Mouse (Mus musculus): ENCODE data around the gene Nectin1. TPM values are rescaled to one million over a fixed set of nuclear protein-coding genes. Genes with fewer than 3 reads are reported as not detected.

The Nectin1 gene
- total and polyA plus RNA-seq, 3 experiments = 3.9 to 6.2 TPM; not detected in 1

GRCm38 (mm10) chr9:43741277-43741676 lies 2.5 kb upstream of the Nectin1 start:
- peak; percentile 36; the same call in 1 of the 2 replicates for TF ChIP-seq ETS1 (IDR thresholded peaks at IDR 0.05; ENCODE audit: low read depth, low read length)
- TF ChIP-seq UBTF (IDR thresholded peaks at IDR 0.05; ENCODE audit: borderline replicate concordance, insufficient read depth, low read depth, low read length) = no peak
- no peak for TF ChIP-seq CHD1 (IDR thresholded peaks at IDR 0.05; ENCODE audit: low read depth, low read length)
- TF ChIP-seq NRF1 (IDR thresholded peaks at IDR 0.05; ENCODE audit: insufficient read depth, low read depth, low read length, poor library complexity, severe bottlenecking) = no peak
- 0 out of 2 replicates have a peak, but pooled peaks have one; percentile 33 for TF ChIP-seq MAX (IDR thresholded peaks at IDR 0.05; ENCODE audit: low read length)
- TF ChIP-seq MEF2A (IDR thresholded peaks at IDR 0.05; ENCODE audit: extremely low read depth, insufficient replicate concordance, low read depth, low read length, poor library complexity, severe bottlenecking) = no peak
- no peak for TF ChIP-seq MXI1 (IDR thresholded peaks at IDR 0.05; ENCODE audit: low read depth, low read length)
- no peak for TF ChIP-seq SMC3 (IDR thresholded peaks at IDR 0.05; ENCODE audit: low read depth, low read length)
- no peak for TF ChIP-seq HCFC1 (IDR thresholded peaks at IDR 0.05; ENCODE audit: low read depth, low read length)
- no peak for TF ChIP-seq KAT2A (conservative IDR thresholded peaks at IDR 0.05; ENCODE audit: low read depth, low read length)
- TF ChIP-seq TBP (IDR thresholded peaks at IDR 0.05; ENCODE audit: low read depth, low read length) = no peak
- TF ChIP-seq RAD21 (IDR thresholded peaks at IDR 0.05; ENCODE audit: low read depth, low read length) = no peak
- no peak for TF ChIP-seq CHD2 (IDR thresholded peaks at IDR 0.05; ENCODE audit: low read length)
- TF ChIP-seq ZC3H11A (IDR thresholded peaks at IDR 0.05; ENCODE audit: low read depth, low read length) = no peak
- TF ChIP-seq MYB (IDR thresholded peaks at IDR 0.05; ENCODE audit: low read depth, low read length) = no peak
- TF ChIP-seq ELF1 (IDR thresholded peaks at IDR 0.05; ENCODE audit: low read depth, low read length) = no peak
- TF ChIP-seq USF2 (IDR thresholded peaks at IDR 0.05; ENCODE audit: borderline replicate concordance in 1 of 2, insufficient read depth in 1 of 2, low read depth in 1 of 2, low read length in 2 of 2) = no peak
- TF ChIP-seq MAFK (IDR thresholded peaks at IDR 0.05; ENCODE audit: borderline replicate concordance, low read depth, low read length) = no peak
- TF ChIP-seq NELFE (IDR thresholded peaks at IDR 0.05; ENCODE audit: low read depth, low read length) = no peak
- peak; percentile 83 for TF ChIP-seq GATA1 (IDR thresholded peaks at IDR 0.05; ENCODE audit: low read depth, low read length)
- TF ChIP-seq ZMIZ1 (IDR thresholded peaks at IDR 0.05; ENCODE audit: low read depth, low read length) = no peak
- TF ChIP-seq E2F4 (IDR thresholded peaks at IDR 0.05; ENCODE audit: borderline replicate concordance, low read depth, low read length) = no peak
- no peak for TF ChIP-seq MAZ (IDR thresholded peaks at IDR 0.05; ENCODE audit: low read depth, low read length)
- no peak for TF ChIP-seq SIN3A (IDR thresholded peaks at IDR 0.05; ENCODE audit: low read length)
- TF ChIP-seq TCF12 (IDR thresholded peaks at IDR 0.05; ENCODE audit: low read depth, low read length) = peak; percentile 85
- no peak for TF ChIP-seq POLR2A (IDR thresholded peaks at IDR 0.05; ENCODE audit: control insufficient read depth in 1 of 2, insufficient read depth in 1 of 2, low read depth in 1 of 2, low read length in 2 of 2, poor library complexity in 1 of 2)
- no peak for TF ChIP-seq GABPA (IDR thresholded peaks at IDR 0.05; ENCODE audit: low read depth, low read length)
- TF ChIP-seq RCOR1 (IDR thresholded peaks at IDR 0.05; ENCODE audit: low read depth, low read length) = no peak; the same call in 1 of the 2 replicates
- no peak for TF ChIP-seq POLR2AphosphoS5 (IDR thresholded peaks at IDR 0.05; ENCODE audit: borderline replicate concordance, low read depth, low read length)
- no peak for TF ChIP-seq ZNF384 (IDR thresholded peaks at IDR 0.05; ENCODE audit: low read depth, low read length)
- TF ChIP-seq ZKSCAN1 (IDR thresholded peaks at IDR 0.05; ENCODE audit: low read depth, low read length) = no peak
- TF ChIP-seq TAL1 (IDR thresholded peaks at IDR 0.05; ENCODE audit: low read length) = peak; percentile 46
- TF ChIP-seq JUND (IDR thresholded peaks at IDR 0.05; ENCODE audit: low read depth, low read length) = no peak
- TF ChIP-seq EP300 (IDR thresholded peaks at IDR 0.05; ENCODE audit: low read depth in 1 of 2, low read length in 2 of 2) = peak; percentile 77 to 83
- no peak for TF ChIP-seq POLR2AphosphoS2 (IDR thresholded peaks at IDR 0.05; ENCODE audit: low read length)
- TF ChIP-seq MYC (IDR thresholded peaks at IDR 0.05; ENCODE audit: low read depth, low read length) = 0 out of 2 replicates have a peak, but pooled peaks have one; percentile 64
- TF ChIP-seq USF1 (IDR thresholded peaks at IDR 0.05; ENCODE audit: low read depth, low read length) = no peak
- peak; percentile 46 for DNase-seq (ENCODE audit: low read depth, low spot score)
- no peak overlapping the region for H3K9ac ChIP-seq (ENCODE audit: control insufficient read depth, low read depth, low read length, poor library complexity, severe bottlenecking)
- peak overlapping the region; percentile 73 for H3K27ac ChIP-seq (ENCODE audit: control insufficient read depth, low read depth, low read length)
- H3K27me3 ChIP-seq (ENCODE audit: control insufficient read depth in 1 of 2, insufficient read depth in 2 of 2, low read length in 2 of 2) = no peaks in the 10 kb centered on the region
- H3K9me3 ChIP-seq (replicated peaks; ENCODE audit: insufficient read depth, low read length) = no peaks in the 10 kb centered on the region
- H3K36me3 ChIP-seq (ENCODE audit: control insufficient read depth in 1 of 2, insufficient read depth in 2 of 2, low read length in 2 of 2) = 0 out of 4 replicates have a peak, but pooled peaks cover 0 to 3% of the 10 kb centered on the region in 2 experiments
- peaks cover 20% of the 10 kb centered on the region for H3K79me2 ChIP-seq (ENCODE audit: control insufficient read depth, insufficient read depth, low read length, poor library complexity)
- H3K4me3 ChIP-seq (ENCODE audit: control insufficient read depth in 1 of 2, insufficient read depth in 1 of 2, low read depth in 2 of 2, low read length in 2 of 2) = no peak overlapping the region
- peaks cover 5 to 17% of the 10 kb centered on the region in 2 experiments; a peak in 2 of 4 replicates for H3K4me1 ChIP-seq (ENCODE audit: control insufficient read depth in 1 of 2, insufficient read depth in 2 of 2, low read length in 2 of 2)
